In the genomic region with DNA sequence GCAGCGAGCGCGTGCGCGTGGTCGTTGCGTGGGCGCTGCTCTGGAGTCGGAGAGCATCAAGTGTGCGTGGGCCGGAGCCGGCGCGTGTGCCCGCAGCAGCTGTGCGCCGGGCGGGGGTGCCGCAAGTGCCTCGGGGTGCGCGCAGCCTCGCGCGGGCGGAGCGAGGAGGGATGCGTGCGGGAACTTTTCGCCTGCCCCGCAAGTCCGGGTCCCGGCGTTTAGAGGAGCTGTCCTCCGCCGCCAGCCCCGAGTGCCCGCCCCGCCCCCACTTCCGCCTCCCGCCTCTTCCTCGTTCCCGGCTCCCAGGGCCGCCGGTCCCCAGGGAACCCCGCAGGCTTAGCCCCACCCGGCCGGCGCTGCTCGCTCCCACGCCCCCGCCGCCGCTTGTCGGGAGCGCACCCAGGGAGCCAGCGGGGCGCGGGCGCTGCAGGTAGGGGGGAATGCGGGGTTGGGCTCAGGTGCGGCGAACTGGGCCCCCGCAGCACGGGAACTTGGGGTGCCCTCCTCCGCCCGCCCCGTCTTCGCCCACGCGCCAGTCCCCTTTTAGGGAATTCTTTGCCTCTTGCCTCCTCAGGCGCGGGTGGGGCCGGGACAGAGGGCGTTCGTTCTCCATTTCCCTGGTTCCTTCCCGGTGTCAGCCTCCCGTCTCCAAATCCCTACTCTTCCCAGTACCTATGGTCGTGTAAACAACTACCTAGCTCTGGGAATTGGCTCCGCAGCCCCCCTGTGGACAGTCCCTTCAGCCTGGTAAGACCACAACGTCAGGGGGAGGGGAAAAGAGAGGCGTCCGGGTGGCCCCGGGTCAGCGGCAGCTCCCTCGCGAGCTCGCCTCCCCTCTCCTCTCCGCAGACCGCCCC, we compare ENCODE assay signal across 7 mouse cellular contexts. TPM values are rescaled to one million over a fixed set of nuclear protein-coding genes. Genes with fewer than 3 reads are reported as not detected.
DNase-seq lines count a peak whose midpoint lies in the region; ATAC-seq and TF ChIP-seq lines count a peak whose summit lies in the region.

No protein-coding gene starts in this region.

- H3K9ac ChIP-seq in hindbrain, embryonic 14.5 days = peak overlapping the region; percentile 53
- H3K9ac ChIP-seq in lung, postnatal 0 days (replicated peaks; ENCODE audit: low read depth) = peak overlapping the region; percentile 48

- peaks cover 12% of the 10 kb centered on the region; the same call in 1 of the 2 replicates for H3K4me1 ChIP-seq in hindbrain, embryonic 14.5 days (replicated peaks; ENCODE audit: control insufficient read depth, insufficient read depth, low read length)
- no peaks in the 10 kb centered on the region; the same call in 1 of the 2 replicates for H3K4me1 ChIP-seq in lung, postnatal 0 days (ENCODE audit: insufficient read depth, low read depth, low read length)

- TF ChIP-seq EP300 in lung, postnatal 0 days (IDR thresholded peaks at IDR 0.05) = no peak

- WGBS in hindbrain, embryonic 14.5 days = under 1% methylated on average over 85 of the region's 90 CpGs
- WGBS in lung, postnatal 0 days = 5% methylated on average over 42 of the region's 90 CpGs

- no peak overlapping the region for H3K27ac ChIP-seq in hindbrain, embryonic 14.5 days
- peak overlapping the region; percentile 47 for H3K27ac ChIP-seq in lung, postnatal 0 days (ENCODE audit: low read length)

- peak; percentile 40 for DNase-seq in R1 (ENCODE audit: low read depth, low spot score)
- DNase-seq in cerebellum, adult 8-10 months = peak; percentile 73
- peak; percentile 43 to 60 for DNase-seq in frontal cortex, postnatal 25 days (ENCODE audit: low spot score in 2 of 2)
- DNase-seq in hindbrain, embryonic 14.5 days (ENCODE audit: low spot score) = peak; percentile 63
- peak; percentile 57 to 66 for DNase-seq in layer of hippocampus, postnatal 25 days (ENCODE audit: extremely low spot score in 1 of 2, low spot score in 1 of 2)
- peak; percentile 50 for DNase-seq in lung, postnatal 0 days (ENCODE audit: low spot score)
- DNase-seq in retina, postnatal 7 days (ENCODE audit: low read depth, low spot score) = peak; percentile 34

- peak overlapping the region; percentile 99 for H3K4me2 ChIP-seq in hindbrain, embryonic 14.5 days (replicated peaks)
- peak overlapping the region; percentile 97 for H3K4me2 ChIP-seq in lung, postnatal 0 days (replicated peaks; ENCODE audit: low read depth, low read length)

- ATAC-seq in hindbrain, embryonic 14.5 days (ENCODE audit: low FRiP score) = peak; percentile 53
- peak; percentile 84 for ATAC-seq in lung, postnatal 0 days

- peaks cover 4% of the 10 kb centered on the region for H3K27me3 ChIP-seq in hindbrain, embryonic 14.5 days (ENCODE audit: control insufficient read depth, insufficient read depth, low read length)
- no peaks in the 10 kb centered on the region for H3K27me3 ChIP-seq in lung, postnatal 0 days (replicated peaks; ENCODE audit: insufficient read depth, low read length)

- TF ChIP-seq CTCF in lung, postnatal 0 days (IDR thresholded peaks at IDR 0.05) = no peak

- peak overlapping the region; percentile 73 for H3K4me3 ChIP-seq in hindbrain, embryonic 14.5 days (replicated peaks; ENCODE audit: low read length)
- H3K4me3 ChIP-seq in lung, postnatal 0 days (ENCODE audit: low read depth, low read length) = peak overlapping the region; percentile 86

- H3K36me3 ChIP-seq in hindbrain, embryonic 14.5 days (replicated peaks; ENCODE audit: control insufficient read depth, insufficient read depth) = peaks cover 14% of the 10 kb centered on the region; the same call in 1 of the 2 replicates
- peaks cover 8% of the 10 kb centered on the region; the same call in 1 of the 2 replicates for H3K36me3 ChIP-seq in lung, postnatal 0 days (ENCODE audit: insufficient read depth, low read length)

- no peaks in the 10 kb centered on the region for H3K9me3 ChIP-seq in hindbrain, embryonic 14.5 days (ENCODE audit: control insufficient read depth, low read length)
- H3K9me3 ChIP-seq in lung, postnatal 0 days (ENCODE audit: low read length) = no peaks in the 10 kb centered on the region

RNA-seq across cellular contexts. Expression of gene Dbndd2, which starts 0.6 kb away (rescaled TPM):
- 13.8 and 14.4 TPM in 2 replicates for polyA plus RNA-seq in hindbrain, embryonic 14.5 days (2014; fragmentation: Nextera tagmentation; extraction: Ambion mirVana)
- 100 to 1,000 TPM; 116 to 118 TPM for total RNA-seq in layer of hippocampus, postnatal 25 days (2021)
- 39.9 and 44.6 TPM in 2 replicates for polyA plus RNA-seq in lung, postnatal 0 days (2015; fragmentation: Nextera tagmentation; extraction: Ambion mirVana)

RNA-seq across cellular contexts. Expression of gene Pigt, which starts 10.8 kb away (rescaled TPM):
- 109 and 110 TPM in 2 replicates for polyA plus RNA-seq in hindbrain, embryonic 14.5 days (2014; fragmentation: Nextera tagmentation; extraction: Ambion mirVana)
- 10 to 100 TPM; 85.3 to 87.3 TPM for total RNA-seq in layer of hippocampus, postnatal 25 days (2021)
- polyA plus RNA-seq in lung, postnatal 0 days (2015; fragmentation: Nextera tagmentation; extraction: Ambion mirVana) = 45.5 and 54.8 TPM in 2 replicates

RNA-seq across cellular contexts. Expression of gene Trp53tg5, which starts 13.0 kb away (rescaled TPM):
- 0.28 TPM in 1 of 2 replicates, not detected in the other for polyA plus RNA-seq in hindbrain, embryonic 14.5 days (2014; fragmentation: Nextera tagmentation; extraction: Ambion mirVana)
- total RNA-seq in layer of hippocampus, postnatal 25 days (2021) = not detected
- not detected in 2 replicates for polyA plus RNA-seq in lung, postnatal 0 days (2015; fragmentation: Nextera tagmentation; extraction: Ambion mirVana)

RNA-seq across cellular contexts. Expression of gene Gm20458, which starts 25.7 kb away (rescaled TPM):
- 8.6 and 10.0 TPM in 2 replicates for polyA plus RNA-seq in hindbrain, embryonic 14.5 days (2014; fragmentation: Nextera tagmentation; extraction: Ambion mirVana)
- 10 to 100 TPM in 1 of 2 experiments, 1 to 10 TPM in 1; 3.9 to 11.3 TPM for total RNA-seq in layer of hippocampus, postnatal 25 days (2021)
- 23.5 and 32.9 TPM in 2 replicates for polyA plus RNA-seq in lung, postnatal 0 days (2015; fragmentation: Nextera tagmentation; extraction: Ambion mirVana)

RNA-seq across cellular contexts. Expression of gene Sys1, which starts 29.7 kb away (rescaled TPM):
- 87.1 and 92.6 TPM in 2 replicates for polyA plus RNA-seq in hindbrain, embryonic 14.5 days (2014; fragmentation: Nextera tagmentation; extraction: Ambion mirVana)
- 10 to 100 TPM; 41.0 to 45.2 TPM for total RNA-seq in layer of hippocampus, postnatal 25 days (2021)
- 63.5 and 66.2 TPM in 2 replicates for polyA plus RNA-seq in lung, postnatal 0 days (2015; fragmentation: Nextera tagmentation; extraction: Ambion mirVana)
